Mouse (Mus musculus): ENCODE data around the gene Spata13. TPM values are rescaled to one million over a fixed set of nuclear protein-coding genes. Genes with fewer than 3 reads are reported as not detected.

Spata13 gene
- total and polyA plus RNA-seq, 3 experiments: 0.39 to 1.5 TPM; not detected in 1

- no peak overlapping the region for H3K4me3 ChIP-seq (ENCODE audit: control insufficient read depth in 1 of 2, insufficient read depth in 1 of 2, low read depth in 2 of 2, low read length in 2 of 2)
- no peaks in the 10 kb centered on the region for H3K36me3 ChIP-seq (ENCODE audit: control insufficient read depth in 1 of 2, insufficient read depth in 2 of 2, low read length in 2 of 2)
- TF ChIP-seq CTCF (IDR thresholded peaks at IDR 0.05 in 2 of 3, conservative IDR thresholded peaks at IDR 0.05 in 1 of 3; ENCODE audit: control insufficient read depth in 1 of 3, insufficient read depth in 1 of 3, low read depth in 2 of 3, low read length in 3 of 3, poor library complexity in 1 of 3, severe bottlenecking in 1 of 3) (no peak), E2F4 (IDR thresholded peaks at IDR 0.05; ENCODE audit: borderline replicate concordance, low read depth, low read length) (no peak), USF1 (IDR thresholded peaks at IDR 0.05; ENCODE audit: low read depth, low read length) (no peak), GATA1 (IDR thresholded peaks at IDR 0.05; ENCODE audit: low read depth, low read length) (no peak), JUND (IDR thresholded peaks at IDR 0.05; ENCODE audit: low read depth, low read length) (no peak), TCF12 (IDR thresholded peaks at IDR 0.05; ENCODE audit: low read depth, low read length) (no peak), MAZ (IDR thresholded peaks at IDR 0.05; ENCODE audit: low read depth, low read length) (no peak), NRF1 (IDR thresholded peaks at IDR 0.05; ENCODE audit: insufficient read depth, low read depth, low read length, poor library complexity, severe bottlenecking) (no peak)
- H3K4me1 ChIP-seq (ENCODE audit: control insufficient read depth in 1 of 2, insufficient read depth in 2 of 2, low read length in 2 of 2): no peaks in the 10 kb centered on the region
- H3K79me2 ChIP-seq (ENCODE audit: control insufficient read depth, insufficient read depth, low read length, poor library complexity): no peaks in the 10 kb centered on the region
- no peak overlapping the region for H3K9ac ChIP-seq (ENCODE audit: control insufficient read depth, low read depth, low read length, poor library complexity, severe bottlenecking)
- H3K27me3 ChIP-seq (ENCODE audit: control insufficient read depth in 1 of 2, insufficient read depth in 2 of 2, low read length in 2 of 2): no peaks in the 10 kb centered on the region
- no peak for DNase-seq (ENCODE audit: low read depth, low spot score)
- no peak overlapping the region for H3K27ac ChIP-seq (ENCODE audit: control insufficient read depth, low read depth, low read length)
- H3K9me3 ChIP-seq (replicated peaks; ENCODE audit: insufficient read depth, low read length): no peaks in the 10 kb centered on the region
These were observed 59.9 kb downstream of the Spata13 start for GRCm38 (mm10) chr14:60693666-60694065.

- Histone ChIP-seq H3K4me1 (ENCODE audit: control insufficient read depth in 1 of 2, insufficient read depth in 2 of 2, low read length in 2 of 2) (no peaks in the 10 kb centered on the region), H3K9ac (ENCODE audit: control insufficient read depth, low read depth, low read length, poor library complexity, severe bottlenecking) (no peak overlapping the region), H3K27me3 (ENCODE audit: control insufficient read depth in 1 of 2, insufficient read depth in 2 of 2, low read length in 2 of 2) (no peaks in the 10 kb centered on the region), H3K36me3 (ENCODE audit: control insufficient read depth in 1 of 2, insufficient read depth in 2 of 2, low read length in 2 of 2) (no peaks in the 10 kb centered on the region), H3K27ac (ENCODE audit: control insufficient read depth, low read depth, low read length) (no peak overlapping the region), H3K4me3 (ENCODE audit: control insufficient read depth in 1 of 2, insufficient read depth in 1 of 2, low read depth in 2 of 2, low read length in 2 of 2) (no peak overlapping the region), H3K9me3 (replicated peaks; ENCODE audit: insufficient read depth, low read length) (no peaks in the 10 kb centered on the region), H3K79me2 (ENCODE audit: control insufficient read depth, insufficient read depth, low read length, poor library complexity) (no peaks in the 10 kb centered on the region)
- TF ChIP-seq RAD21 (IDR thresholded peaks at IDR 0.05; ENCODE audit: low read depth, low read length) (peak; percentile 94), MAZ (IDR thresholded peaks at IDR 0.05; ENCODE audit: low read depth, low read length) (no peak), ZC3H11A (IDR thresholded peaks at IDR 0.05; ENCODE audit: low read depth, low read length) (peak; percentile 90), E2F4 (IDR thresholded peaks at IDR 0.05; ENCODE audit: borderline replicate concordance, low read depth, low read length) (no peak), CTCF (IDR thresholded peaks at IDR 0.05 in 2 of 3, conservative IDR thresholded peaks at IDR 0.05 in 1 of 3; ENCODE audit: control insufficient read depth in 1 of 3, insufficient read depth in 1 of 3, low read depth in 2 of 3, low read length in 3 of 3, poor library complexity in 1 of 3, severe bottlenecking in 1 of 3) (peak; percentile 58 to 85 (median 58)), SMC3 (IDR thresholded peaks at IDR 0.05; ENCODE audit: low read depth, low read length) (peak; percentile 92)
- peak; percentile 52 for DNase-seq (ENCODE audit: low read depth, low spot score)
These were observed 60.6 kb downstream of the Spata13 start for GRCm38 (mm10) chr14:60694215-60694997.

GRCm38 (mm10) chr14:60697351-60697750 lies 63.5 kb downstream of the Spata13 start:
- no peak overlapping the region for H3K9ac ChIP-seq (ENCODE audit: control insufficient read depth, low read depth, low read length, poor library complexity, severe bottlenecking)
- H3K4me3 ChIP-seq (ENCODE audit: control insufficient read depth in 1 of 2, insufficient read depth in 1 of 2, low read depth in 2 of 2, low read length in 2 of 2): no peak overlapping the region
- H3K9me3 ChIP-seq (replicated peaks; ENCODE audit: insufficient read depth, low read length): no peaks in the 10 kb centered on the region
- H3K27ac ChIP-seq (ENCODE audit: control insufficient read depth, low read depth, low read length): no peak overlapping the region
- TF ChIP-seq KAT2A (conservative IDR thresholded peaks at IDR 0.05; ENCODE audit: low read depth, low read length) (no peak), BHLHE40 (IDR thresholded peaks at IDR 0.05; ENCODE audit: borderline replicate concordance, low read depth, low read length) (no peak), GATA1 (IDR thresholded peaks at IDR 0.05; ENCODE audit: low read depth, low read length) (no peak), USF2 (IDR thresholded peaks at IDR 0.05; ENCODE audit: borderline replicate concordance in 1 of 2, insufficient read depth in 1 of 2, low read depth in 1 of 2, low read length in 2 of 2) (no peak), MAX (IDR thresholded peaks at IDR 0.05; ENCODE audit: low read length) (no peak)
- no peaks in the 10 kb centered on the region for H3K36me3 ChIP-seq (ENCODE audit: control insufficient read depth in 1 of 2, insufficient read depth in 2 of 2, low read length in 2 of 2)
- no peak for DNase-seq (ENCODE audit: low read depth, low spot score)
- H3K27me3 ChIP-seq (ENCODE audit: control insufficient read depth in 1 of 2, insufficient read depth in 2 of 2, low read length in 2 of 2): no peaks in the 10 kb centered on the region
- no peaks in the 10 kb centered on the region for H3K79me2 ChIP-seq (ENCODE audit: control insufficient read depth, insufficient read depth, low read length, poor library complexity)
- no peaks in the 10 kb centered on the region for H3K4me1 ChIP-seq (ENCODE audit: control insufficient read depth in 1 of 2, insufficient read depth in 2 of 2, low read length in 2 of 2)

Measured in MEL (cell line).